Mouse (Mus musculus) neural tube, embryonic 15.5 days (tissue): ENCODE data around the gene Paqr9. TPM values are rescaled to one million over a fixed set of nuclear protein-coding genes. Genes with fewer than 3 reads are reported as not detected.
"Not testable (repeated sequence)": the region's sequence is repeated elsewhere in the genome, so short reads cannot be mapped to it uniquely, and the experiment has no call there.

Experiments used
- ATAC-seq: fragments of 200-750 bp; cut with Nextera tagmentation; 2 replicates; pipeline ENCODE4 v1.8.0; 2017; ENCODE audit warnings: mild to moderate bottlenecking, moderate TSS enrichment, moderate library complexity; ENCODE audit not compliant: low FRiP score
- H3K27ac ChIP-seq: fragments of 300-500 bp; sonication (generic); replicated peaks from 2 replicates; pipeline ENCODE4 v1.5.1; 2015; ENCODE audit warnings: mild to moderate bottlenecking, inconsistent platforms
- H3K27me3 ChIP-seq: fragments of 300-500 bp; sonication (generic); replicated peaks from 2 replicates; pipeline ENCODE4 v1.6.1; 2015; ENCODE audit warnings: inconsistent platforms
- H3K36me3 ChIP-seq: fragments of 300-500 bp; sonication (generic); 2 replicates; pipeline ENCODE4 v1.6.1; 2015; ENCODE audit warnings: inconsistent platforms
- H3K4me1 ChIP-seq: fragments of 300-500 bp; sonication (generic); 2 replicates; pipeline ENCODE4 v1.6.1; 2015; ENCODE audit warnings: inconsistent platforms
- H3K4me2 ChIP-seq: fragments of 300-500 bp; sonication (generic); 2 replicates; pipeline ENCODE4 v1.6.1; 2015; ENCODE audit warnings: inconsistent platforms, mild to moderate bottlenecking, moderate library complexity
- H3K4me3 ChIP-seq: fragments of 300-500 bp; sonication (generic); replicated peaks from 2 replicates; pipeline ENCODE4 v1.5.1; 2015; ENCODE audit warnings: mild to moderate bottlenecking, inconsistent platforms
- H3K9ac ChIP-seq: fragments of 300-500 bp; sonication (generic); replicated peaks from 2 replicates; pipeline ENCODE4 v1.6.1; 2015; ENCODE audit warnings: mild to moderate bottlenecking, inconsistent platforms
- H3K9me3 ChIP-seq: fragments of 300-500 bp; sonication (generic); replicated peaks from 2 replicates; pipeline ENCODE4 v1.6.1; 2016; ENCODE audit warnings: inconsistent platforms
- WGBS: fragments of 180-500 bp; shearing (Covaris S2); methylation state at CpG from one replicate; pipeline ENCODE4 v1.1.7; 2015; ENCODE audit warnings: mixed read lengths; 5-methylcytosine and 5-hydroxymethylcytosine counted together
- polyA plus RNA-seq: library from polyadenylated mRNA; unstranded; fragments of >200 nt; fragmentation: Nextera tagmentation; extraction: Ambion mirVana; gene quantifications from 2 replicates; pipeline ENCODE4 v1.2.1, GENCODE M21; 2015

Paqr9 gene
- polyA plus RNA-seq: 6.5 and 8.8 TPM in 2 replicates

- H3K9ac ChIP-seq: peak within 1 kb of the TSS; percentile 76
- no peaks in the 10 kb centered on the region for H3K9me3 ChIP-seq
- WGBS: under 1% methylated on average over 56 of the region's 118 CpGs
- H3K27ac ChIP-seq: peak within 1 kb of the TSS; percentile 86
- no peaks in the 10 kb centered on the region for H3K36me3 ChIP-seq
- H3K4me1 ChIP-seq: peaks cover 43% of the 10 kb centered on the region
- H3K4me2 ChIP-seq: peak within 1 kb of the TSS; percentile 96
- peak; percentile 79 for ATAC-seq
- H3K27me3 ChIP-seq: peaks cover 34% of the 10 kb centered on the region
- H3K4me3 ChIP-seq: peak within 1 kb of the TSS; percentile 70
These were observed at the start of gene Paqr9 for GRCm38 (mm10) chr9:95559059-95559935. TSS of gene Paqr9 (plus strand) at chr9:95559657.

GRCm38 (mm10) chr9:95510693-95511404 is 48.6 kb upstream of the Paqr9 start:
- H3K4me3 ChIP-seq: peak overlapping the region; percentile 97
- H3K27me3 ChIP-seq: no peaks in the 10 kb centered on the region
- H3K4me2 ChIP-seq: peak overlapping the region; percentile 97
- H3K36me3 ChIP-seq: no peaks in the 10 kb centered on the region
- WGBS: 9% methylated on average over 21 of the region's 21 CpGs
- H3K4me1 ChIP-seq: peaks cover 21% of the 10 kb centered on the region
- peak overlapping the region; percentile 95; the same call in 1 of the 2 replicates for H3K27ac ChIP-seq
- no peaks in the 10 kb centered on the region for H3K9me3 ChIP-seq
- peak; percentile 18 for ATAC-seq
- peak overlapping the region; percentile 88 for H3K9ac ChIP-seq

- WGBS: under 1% methylated on average over 74 of the region's 74 CpGs
- peak within 1 kb of the TSS; percentile 88 for H3K9ac ChIP-seq
These were observed 47.8 kb upstream of the Paqr9 start, which contains the start of gene U2surp for GRCm38 (mm10) chr9:95511472-95512330. TSS of gene U2surp (minus strand) at chr9:95511996.

GRCm38 (mm10) chr9:95512331-95513030 is 47.0 kb upstream of the Paqr9 start:
- ATAC-seq: peak; percentile 69
- Histone ChIP-seq H3K36me3 (no peaks in the 10 kb centered on the region), H3K4me3 (peak overlapping the region; percentile 97), H3K4me2 (peak overlapping the region; percentile 82), H3K4me1 (peaks cover 21% of the 10 kb centered on the region), H3K9me3 (no peaks in the 10 kb centered on the region), H3K27ac (peak overlapping the region; percentile 95), H3K9ac (peak overlapping the region; percentile 69), H3K27me3 (no peaks in the 10 kb centered on the region)
- WGBS: 24% methylated on average over 15 of the region's 15 CpGs

More at GRCm38 (mm10) chr9:95511472-95512330, 47.8 kb upstream of the Paqr9 start, which contains the start of gene U2surp:
- ATAC-seq: peak; percentile 96
- peak within 1 kb of the TSS; percentile 97 for H3K4me3 ChIP-seq
- peak within 1 kb of the TSS; percentile 97 for H3K4me2 ChIP-seq
- no peaks in the 10 kb centered on the region for H3K27me3 ChIP-seq
- H3K4me1 ChIP-seq: peaks cover 21% of the 10 kb centered on the region
- no peaks in the 10 kb centered on the region for H3K9me3 ChIP-seq
- H3K36me3 ChIP-seq: no peaks in the 10 kb centered on the region
- peak within 1 kb of the TSS; percentile 95 for H3K27ac ChIP-seq

GRCm38 (mm10) chr9:95513776-95514175 is 45.7 kb upstream of the Paqr9 start:
- ATAC-seq: no peak
- 98% methylated on average over 2 of the region's 2 CpGs for WGBS
- H3K4me2 ChIP-seq: no peak overlapping the region
- no peak overlapping the region for H3K9ac ChIP-seq
- no peaks in the 10 kb centered on the region for H3K9me3 ChIP-seq
- H3K4me1 ChIP-seq: peaks cover 21% of the 10 kb centered on the region
- no peaks in the 10 kb centered on the region for H3K36me3 ChIP-seq
- H3K27me3 ChIP-seq: no peaks in the 10 kb centered on the region
- H3K4me3 ChIP-seq: no peak overlapping the region
- no peak overlapping the region for H3K27ac ChIP-seq

GRCm38 (mm10) chr9:95514361-95514760 is 45.1 kb upstream of the Paqr9 start:
- not testable (repeated sequence) for H3K27me3 ChIP-seq, ATAC-seq, H3K27ac ChIP-seq, H3K4me2 ChIP-seq, H3K9me3 ChIP-seq, H3K4me3 ChIP-seq, H3K9ac ChIP-seq, H3K36me3 ChIP-seq
- WGBS: 90% methylated on average over 3 of the region's 3 CpGs
- peaks cover 21% of the 10 kb centered on the region for H3K4me1 ChIP-seq

GRCm38 (mm10) chr9:95520563-95520962 is 38.9 kb upstream of the Paqr9 start:
- no peak overlapping the region for H3K9ac ChIP-seq
- no peaks in the 10 kb centered on the region for H3K9me3 ChIP-seq
- H3K4me1 ChIP-seq: no peaks in the 10 kb centered on the region
- no peak for ATAC-seq
- no peak overlapping the region for H3K27ac ChIP-seq
- H3K27me3 ChIP-seq: no peaks in the 10 kb centered on the region
- no peak overlapping the region for H3K4me2 ChIP-seq
- WGBS: 90% methylated on average over 5 of the region's 5 CpGs
- H3K36me3 ChIP-seq: no peaks in the 10 kb centered on the region
- no peak overlapping the region for H3K4me3 ChIP-seq

- no peaks in the 10 kb centered on the region for H3K36me3 ChIP-seq
- no peaks in the 10 kb centered on the region for H3K4me1 ChIP-seq
- WGBS: 92% methylated on average over 8 of the region's 8 CpGs
- H3K27ac ChIP-seq: no peak overlapping the region
- no peak overlapping the region for H3K4me2 ChIP-seq
- H3K4me3 ChIP-seq: no peak overlapping the region
- H3K9me3 ChIP-seq: no peaks in the 10 kb centered on the region
- no peak overlapping the region for H3K9ac ChIP-seq
- ATAC-seq: no peak
- no peaks in the 10 kb centered on the region for H3K27me3 ChIP-seq
These were observed 38.4 kb upstream of the Paqr9 start for GRCm38 (mm10) chr9:95521031-95521430.

GRCm38 (mm10) chr9:95521566-95521965 is 37.9 kb upstream of the Paqr9 start:
- WGBS: 50% methylated on average over 10 of the region's 10 CpGs
- Histone ChIP-seq H3K27ac (no peak overlapping the region), H3K9me3 (no peaks in the 10 kb centered on the region), H3K4me2 (no peak overlapping the region), H3K27me3 (no peaks in the 10 kb centered on the region), H3K9ac (no peak overlapping the region), H3K36me3 (no peaks in the 10 kb centered on the region), H3K4me1 (no peaks in the 10 kb centered on the region), H3K4me3 (no peak overlapping the region)
- no peak for ATAC-seq

- 91% methylated on average over 2 of the region's 2 CpGs for WGBS
- no peaks in the 10 kb centered on the region for H3K9me3 ChIP-seq
- no peak overlapping the region for H3K27ac ChIP-seq
- no peak overlapping the region for H3K4me3 ChIP-seq
- H3K9ac ChIP-seq: no peak overlapping the region
- no peaks in the 10 kb centered on the region for H3K27me3 ChIP-seq
- H3K4me1 ChIP-seq: no peaks in the 10 kb centered on the region
- H3K4me2 ChIP-seq: no peak overlapping the region
- no peaks in the 10 kb centered on the region for H3K36me3 ChIP-seq
- ATAC-seq: no peak
These were observed 36.9 kb upstream of the Paqr9 start for GRCm38 (mm10) chr9:95522561-95522960.
